Mouse (Mus musculus) cerebral cortex, adult 2 months (tissue): ENCODE data around the gene Rrbp1.

Experiments used
- WGBS: fragments of 180-500 bp; shearing (Covaris S2); methylation state at CpG from one replicate; pipeline ENCODE4 v1.1.7; 2018; 5-methylcytosine and 5-hydroxymethylcytosine counted together

Gene Rrbp1

DNA sequence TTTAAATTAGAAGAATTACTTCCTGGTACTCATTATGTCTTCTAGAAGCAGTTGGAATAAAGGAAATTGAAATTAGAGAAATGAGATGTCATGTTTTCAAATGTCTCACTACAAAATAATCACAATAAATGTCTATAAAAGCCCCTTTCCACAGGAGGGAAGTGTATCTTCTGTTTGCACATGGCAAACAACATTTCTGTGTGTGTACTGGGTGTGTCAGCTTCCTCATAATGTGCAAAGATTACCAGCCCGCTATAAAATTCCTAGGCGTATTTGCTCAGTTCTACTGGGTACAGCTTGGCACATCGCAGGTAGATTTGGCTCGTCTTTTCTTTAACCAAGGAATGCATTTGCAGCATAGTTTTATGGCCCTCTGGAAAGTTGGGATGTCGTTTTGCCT, 93.4 kb downstream of the Rrbp1 start:
- WGBS = 67% methylated on average over 5 of the region's 5 CpGs

DNA sequence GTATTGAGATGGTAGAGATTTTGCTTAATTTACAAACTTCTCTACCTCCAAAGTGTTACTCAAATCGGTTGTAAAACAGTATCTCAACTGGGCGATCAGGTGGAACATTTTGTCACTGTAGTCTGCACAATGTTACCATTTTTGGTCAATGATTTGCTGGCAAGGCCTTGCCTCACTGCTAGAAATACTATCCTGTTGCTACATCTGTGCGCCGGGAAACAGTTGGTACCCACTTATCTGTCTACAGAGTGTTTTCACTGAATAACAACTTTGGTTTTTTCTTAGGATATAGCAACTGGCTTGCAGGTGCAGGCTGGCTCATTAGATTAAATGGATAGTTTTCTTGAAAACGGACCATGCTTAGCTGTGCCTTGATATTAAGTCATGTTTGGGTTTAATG, 94.8 kb downstream of the Rrbp1 start:
- WGBS = 5% methylated on average over 5 of the region's 5 CpGs

DNA sequence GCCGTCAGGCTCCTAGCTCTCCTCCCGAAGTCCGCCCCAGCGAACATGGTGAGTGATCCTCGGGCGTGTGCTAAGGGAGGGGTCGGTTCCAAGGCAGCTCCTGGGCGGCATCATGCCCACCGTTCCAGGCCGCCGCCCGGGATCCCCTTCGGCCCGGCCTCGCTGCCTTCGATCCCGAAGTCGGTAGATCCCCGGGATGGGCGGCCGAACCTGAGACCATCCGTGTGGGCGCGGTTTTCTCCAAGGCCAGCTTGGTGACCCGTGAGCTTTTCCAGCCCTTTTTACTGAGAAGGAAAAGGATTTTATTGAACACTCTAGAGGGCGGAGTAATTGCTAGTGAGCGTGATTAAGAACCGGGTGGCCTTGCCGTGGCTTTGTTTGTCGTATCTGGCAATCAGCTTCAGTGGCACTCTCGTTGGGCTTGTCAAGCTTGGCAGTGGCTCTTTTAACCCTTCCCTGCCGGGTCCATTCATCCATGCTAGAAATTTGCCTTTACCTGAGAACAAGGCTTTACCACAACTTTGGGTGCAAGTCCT, 95.4 kb downstream of the Rrbp1 start:
- WGBS = under 1% methylated on average over 32 of the region's 32 CpGs

- whole genome bisulfite sequencing = under 1% methylated on average over 71 of the region's 71 CpGs
These were observed 96.1 kb downstream of the Rrbp1 start, which contains the start of gene Dstn for GRCm38 (mm10) chr2:143914760-143915599. Gene Dstn, plus strand, starts transcription at chr2:143915320.

- WGBS = 10% methylated on average over 10 of the region's 10 CpGs
These were observed 96.8 kb downstream of the Rrbp1 start for GRCm38 (mm10) chr2:143914221-143914620.

DNA sequence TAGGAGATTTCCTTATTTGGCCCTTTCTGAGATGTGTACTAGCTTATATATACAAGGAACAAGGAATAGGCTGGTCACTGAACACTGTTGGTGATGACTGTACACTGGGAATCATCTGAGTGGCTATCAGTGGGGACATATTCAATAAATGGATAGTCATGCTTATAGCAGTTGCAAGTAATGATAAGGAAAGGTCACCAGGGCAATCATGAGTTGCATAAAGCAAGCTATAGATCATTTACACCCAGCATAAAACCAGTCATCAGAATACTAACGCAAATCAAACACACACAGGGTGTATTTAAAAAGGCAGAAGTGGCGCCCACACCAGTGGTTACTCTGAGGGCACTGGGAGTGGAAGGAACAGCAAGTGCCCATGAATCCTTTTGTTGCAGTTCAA, 98.9 kb downstream of the Rrbp1 start:
- WGBS = 88% methylated on average over 2 of the region's 2 CpGs

DNA sequence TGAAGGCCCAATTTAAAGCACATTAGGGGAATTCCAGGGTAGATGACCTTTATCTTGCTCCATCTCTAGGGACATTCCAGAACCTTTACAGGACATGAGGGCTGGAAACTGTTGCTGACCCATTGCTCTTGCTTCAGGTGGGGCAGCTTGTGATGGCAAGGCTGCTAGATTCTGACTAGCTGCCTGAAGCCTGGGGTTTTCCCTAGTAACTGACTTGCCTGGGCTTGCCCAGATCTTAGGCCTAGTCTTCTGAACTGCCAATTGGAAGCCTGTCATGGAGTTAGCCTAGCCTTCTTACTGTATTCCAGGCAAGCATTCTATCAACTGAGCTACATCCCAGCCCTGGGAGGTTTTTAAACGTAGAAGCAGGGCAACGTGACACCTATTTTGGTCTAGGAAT, 101.8 kb downstream of the Rrbp1 start:
- WGBS = 76% methylated on average over 2 of the region's 2 CpGs

GRCm38 (mm10) chr2:143904896-143905295, 106.2 kb downstream of the Rrbp1 start:
- 78% methylated on average over 5 of the region's 5 CpGs for WGBS

DNA sequence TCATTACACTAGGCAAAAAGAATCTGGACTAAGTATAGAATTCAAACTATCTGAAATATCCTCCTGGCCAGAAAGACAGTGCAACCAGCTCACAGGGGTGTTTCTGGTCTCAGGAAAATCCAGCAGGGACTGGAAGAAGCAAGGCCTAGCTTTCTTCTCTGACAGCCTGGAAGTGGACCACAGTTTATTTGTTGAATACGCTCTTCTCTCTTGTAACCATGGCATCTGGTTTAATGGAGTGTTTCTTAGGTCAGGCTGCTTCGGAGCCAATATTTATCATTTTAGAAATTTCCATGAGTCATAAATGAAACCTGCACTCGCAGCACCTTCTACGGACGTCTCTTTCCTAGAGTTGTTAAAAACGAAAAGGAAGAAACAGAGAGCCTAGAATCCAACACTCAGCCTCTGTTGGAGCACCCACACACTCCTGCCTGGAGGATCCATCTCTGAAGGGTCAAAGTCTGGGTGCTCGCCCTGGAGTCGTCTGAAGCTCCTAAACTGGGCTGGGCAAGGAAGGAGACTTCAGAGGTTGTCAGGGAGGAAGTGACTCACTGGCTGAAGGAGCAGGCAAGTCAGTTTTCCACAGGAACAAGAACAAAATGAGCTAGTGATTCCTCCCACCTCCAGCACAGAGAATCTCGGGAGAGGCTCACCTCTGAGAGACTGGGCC, 107.6 kb downstream of the Rrbp1 start:
- 71% methylated on average over 9 of the region's 9 CpGs for WGBS

GRCm38 (mm10) chr2:143900821-143901351, 110.2 kb downstream of the Rrbp1 start:
- WGBS = 71% methylated on average over 5 of the region's 5 CpGs

DNA sequence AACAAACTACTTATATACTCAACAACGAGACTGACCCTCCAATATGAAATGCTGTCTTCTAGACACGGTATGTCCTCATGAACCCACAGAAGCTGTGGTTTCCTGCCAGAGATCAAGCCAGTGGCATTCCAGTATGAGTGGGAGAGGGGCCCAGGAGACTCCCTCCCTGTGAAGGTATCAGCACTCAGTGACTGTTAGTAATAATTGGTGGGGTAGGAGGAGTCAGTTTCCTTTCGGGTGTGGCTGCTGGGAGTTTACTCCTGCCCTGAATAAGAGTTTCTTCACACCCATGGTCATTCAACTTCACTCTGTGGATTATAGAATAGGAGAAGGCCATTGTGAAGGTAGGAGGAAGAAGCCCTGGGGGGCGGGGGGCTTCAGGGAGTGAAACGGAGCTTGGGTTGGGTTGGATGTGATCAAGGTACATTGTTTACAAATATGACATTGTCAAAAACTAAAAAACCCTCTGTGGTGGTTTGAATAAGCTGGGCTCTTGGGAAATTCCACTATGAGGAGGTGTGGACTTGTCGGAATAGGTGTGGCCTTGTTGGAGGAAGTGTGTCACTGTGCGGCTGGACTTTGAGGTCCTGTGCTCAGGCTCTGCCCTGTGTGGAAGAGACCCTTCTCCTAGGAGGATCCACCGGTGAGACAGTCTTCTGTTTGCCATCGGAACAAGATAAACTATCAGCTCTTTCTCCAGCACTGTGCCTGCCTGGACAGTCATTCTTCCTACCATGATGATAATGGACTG, 111.4 kb downstream of the Rrbp1 start:
- WGBS = 91% methylated on average over 9 of the region's 9 CpGs
